Mouse (Mus musculus): ENCODE results near the gene Trim59. TPM values are rescaled to one million over a fixed set of nuclear protein-coding genes. Genes with fewer than 3 reads are reported as not detected.

The Trim59 gene
- polyA plus RNA-seq (2012; rRNA removed) (27.4 and 29.1 TPM in 2 replicates), polyA plus RNA-seq (2014; fragmentation: Nextera tagmentation; extraction: Ambion mirVana) (84.6 and 91.9 TPM in 2 replicates)

DNA sequence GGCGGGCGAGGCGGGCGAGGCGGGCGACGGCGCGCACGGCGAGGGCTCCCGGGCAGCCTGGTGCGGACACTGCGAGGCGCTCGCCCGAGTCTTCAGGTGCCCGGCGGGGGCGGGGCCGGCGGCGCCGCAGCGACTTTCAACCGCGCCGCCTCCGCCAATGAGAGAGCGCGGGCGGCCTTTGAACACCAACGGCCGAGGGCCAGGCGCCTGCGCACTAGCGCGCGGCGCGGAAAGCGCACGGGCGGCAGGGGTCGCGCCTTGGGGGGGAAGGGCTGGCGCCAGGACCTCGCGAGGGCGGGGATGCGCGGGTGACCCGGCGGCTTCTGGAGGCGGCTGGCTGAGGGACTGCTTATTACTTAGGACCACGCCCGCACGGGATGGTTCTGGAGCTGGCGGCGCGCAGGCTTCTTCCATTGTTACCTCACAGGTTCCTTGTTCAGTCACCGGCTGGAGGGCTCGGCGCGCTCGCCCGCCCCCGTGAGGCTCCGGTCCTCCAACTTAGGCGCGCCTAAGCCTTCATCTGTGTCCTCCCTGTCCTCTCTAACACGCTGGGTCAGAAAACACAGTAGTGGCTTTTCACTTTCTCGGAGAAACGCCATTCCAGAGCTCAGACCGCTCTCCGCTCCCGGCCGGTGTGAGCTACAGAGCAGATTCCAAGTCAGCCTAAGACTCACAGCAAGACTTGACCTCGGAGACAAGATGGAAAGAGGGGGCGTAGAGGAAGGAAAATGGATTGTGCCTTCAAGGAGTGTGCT is at the start of gene Trim59:
TSS of gene Trim59 (minus strand) at position 111 of the 755 bp plus-strand sequence.
- under 1% methylated on average over 32 of the region's 80 CpGs for WGBS
- peak; percentile 94 for DNase-seq (ENCODE audit: low spot score)
- TF ChIP-seq POLR2A (IDR thresholded peaks at IDR 0.05; ENCODE audit: borderline replicate concordance, extremely low read depth, insufficient read depth, insufficient read length): peak; percentile 85; the same call in 1 of the 2 replicates

DNA sequence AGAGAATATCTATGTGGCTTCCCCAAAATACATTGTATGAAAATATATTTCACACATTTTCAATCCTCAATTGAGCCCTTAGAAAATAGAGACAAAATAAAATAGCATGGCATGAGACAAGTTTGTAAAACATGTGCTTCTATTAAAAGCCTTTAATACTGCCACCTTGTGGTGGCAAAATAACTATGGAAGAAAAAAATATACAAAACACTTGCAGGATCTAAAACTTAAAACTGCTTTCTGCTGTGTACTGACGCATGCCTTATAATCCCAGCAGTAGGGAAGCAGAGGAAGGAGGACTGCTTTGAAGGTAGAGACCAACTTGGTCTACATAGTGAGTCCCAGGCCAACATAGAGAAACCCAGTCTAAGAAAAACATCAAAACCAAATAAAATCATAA is 19.4 kb upstream of the Trim59 start:
- WGBS: 46% methylated on average over 1 of the region's 1 CpGs
- DNase-seq (ENCODE audit: low spot score) (peak; percentile 55), ATAC-seq (ENCODE audit: low FRiP score, low read depth) (no peak)
- Histone ChIP-seq H3K9me3 (ENCODE audit: control insufficient read depth, low read length) (no peaks in the 10 kb centered on the region), H3K9ac (ENCODE audit: low read depth, low read length, severe bottlenecking) (no peak overlapping the region), H3K4me1 (ENCODE audit: control insufficient read depth, insufficient read depth, low read length) (no peaks in the 10 kb centered on the region), H3K4me3 (replicated peaks; ENCODE audit: low read length) (no peak overlapping the region), H3K4me2 (replicated peaks; ENCODE audit: low read depth, low read length, severe bottlenecking) (no peak overlapping the region), H3K27me3 (ENCODE audit: control insufficient read depth, insufficient read depth, low read length) (no peaks in the 10 kb centered on the region), H3K27ac (replicated peaks; ENCODE audit: low read depth, low read length) (no peak overlapping the region), H3K36me3 (ENCODE audit: control insufficient read depth, insufficient read depth, low read length) (0 out of 2 replicates have a peak, but pooled peaks cover 5% of the 10 kb centered on the region)
- no peak for TF ChIP-seq POLR2A (IDR thresholded peaks at IDR 0.05; ENCODE audit: borderline replicate concordance, extremely low read depth, insufficient read depth, insufficient read length)

More for the DNA sequence above, at the start of gene Trim59:
- Histone ChIP-seq H3K4me2 (replicated peaks; ENCODE audit: low read depth, low read length, severe bottlenecking) (peak within 1 kb of the TSS; percentile 80), H3K36me3 (ENCODE audit: control insufficient read depth, insufficient read depth, low read length) (no peaks in the 10 kb centered on the region), H3K27me3 (ENCODE audit: control insufficient read depth, insufficient read depth, low read length) (no peaks in the 10 kb centered on the region), H3K9me3 (ENCODE audit: control insufficient read depth, low read length) (no peaks in the 10 kb centered on the region), H3K4me1 (ENCODE audit: control insufficient read depth, insufficient read depth, low read length) (peaks cover 6% of the 10 kb centered on the region; the same call in 1 of the 2 replicates), H3K9ac (ENCODE audit: low read depth, low read length, severe bottlenecking) (peak within 1 kb of the TSS; percentile 90), H3K4me3 (replicated peaks; ENCODE audit: low read length) (peak within 1 kb of the TSS; percentile 85), H3K27ac (replicated peaks; ENCODE audit: low read depth, low read length) (peak within 1 kb of the TSS; percentile 90)
- ATAC-seq (ENCODE audit: low FRiP score, low read depth): peak; percentile 93

DNA sequence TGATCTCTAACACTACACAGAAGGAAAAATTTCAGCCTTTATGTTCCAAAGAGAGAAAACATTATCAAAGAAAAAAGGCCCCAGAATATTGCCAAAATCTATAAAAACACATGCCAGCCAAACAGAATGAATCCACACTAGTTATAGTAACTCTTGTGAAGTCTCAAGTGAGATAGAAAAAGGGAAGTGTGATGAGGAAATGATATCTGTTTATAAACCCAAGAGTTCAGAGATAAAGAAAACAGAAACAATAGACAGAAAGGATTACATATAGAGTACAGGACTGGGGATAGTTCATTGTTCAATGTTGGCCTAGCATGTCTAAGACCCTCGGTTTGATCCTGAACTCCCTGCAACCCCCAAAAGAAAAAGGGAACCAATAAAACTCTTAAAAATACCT is 18.2 kb upstream of the Trim59 start:
- H3K4me2 ChIP-seq (replicated peaks; ENCODE audit: low read depth, low read length, severe bottlenecking): no peak overlapping the region
- H3K9me3 ChIP-seq (ENCODE audit: control insufficient read depth, low read length): no peaks in the 10 kb centered on the region
- H3K27me3 ChIP-seq (ENCODE audit: control insufficient read depth, insufficient read depth, low read length): no peaks in the 10 kb centered on the region
- no peak for ATAC-seq (ENCODE audit: low FRiP score, low read depth)
- no peak overlapping the region for H3K4me3 ChIP-seq (replicated peaks; ENCODE audit: low read length)
- no peak overlapping the region for H3K27ac ChIP-seq (replicated peaks; ENCODE audit: low read depth, low read length)
- DNase-seq (ENCODE audit: low spot score): no peak
- no peaks in the 10 kb centered on the region for H3K4me1 ChIP-seq (ENCODE audit: control insufficient read depth, insufficient read depth, low read length)
- H3K9ac ChIP-seq (ENCODE audit: low read depth, low read length, severe bottlenecking): no peak overlapping the region
- TF ChIP-seq POLR2A (IDR thresholded peaks at IDR 0.05; ENCODE audit: borderline replicate concordance, extremely low read depth, insufficient read depth, insufficient read length): no peak
- 93% methylated on average over 1 of the region's 1 CpGs for WGBS
- H3K36me3 ChIP-seq (ENCODE audit: control insufficient read depth, insufficient read depth, low read length): no peaks in the 10 kb centered on the region

GRCm38 (mm10) chr3:69060672-69061071 is 16.1 kb upstream of the Trim59 start:
- ATAC-seq (ENCODE audit: low FRiP score, low read depth) (no peak), DNase-seq (ENCODE audit: low spot score) (no peak)
- no peak overlapping the region for H3K4me2 ChIP-seq (replicated peaks; ENCODE audit: low read depth, low read length, severe bottlenecking)
- TF ChIP-seq POLR2A (IDR thresholded peaks at IDR 0.05; ENCODE audit: borderline replicate concordance, extremely low read depth, insufficient read depth, insufficient read length): no peak
- H3K36me3 ChIP-seq (ENCODE audit: control insufficient read depth, insufficient read depth, low read length): no peaks in the 10 kb centered on the region
- no peaks in the 10 kb centered on the region for H3K9me3 ChIP-seq (ENCODE audit: control insufficient read depth, low read length)
- H3K4me1 ChIP-seq (ENCODE audit: control insufficient read depth, insufficient read depth, low read length): no peaks in the 10 kb centered on the region
- no peak overlapping the region for H3K9ac ChIP-seq (ENCODE audit: low read depth, low read length, severe bottlenecking)
- H3K4me3 ChIP-seq (replicated peaks; ENCODE audit: low read length): no peak overlapping the region
- H3K27ac ChIP-seq (replicated peaks; ENCODE audit: low read depth, low read length): no peak overlapping the region
- no peaks in the 10 kb centered on the region for H3K27me3 ChIP-seq (ENCODE audit: control insufficient read depth, insufficient read depth, low read length)
- 93% methylated on average over 4 of the region's 4 CpGs for WGBS

- Histone ChIP-seq H3K4me2 (replicated peaks; ENCODE audit: low read depth, low read length, severe bottlenecking) (no peak overlapping the region), H3K9me3 (ENCODE audit: control insufficient read depth, low read length) (no peaks in the 10 kb centered on the region), H3K27ac (replicated peaks; ENCODE audit: low read depth, low read length) (no peak overlapping the region), H3K36me3 (ENCODE audit: control insufficient read depth, insufficient read depth, low read length) (no peaks in the 10 kb centered on the region), H3K9ac (ENCODE audit: low read depth, low read length, severe bottlenecking) (no peak overlapping the region), H3K27me3 (ENCODE audit: control insufficient read depth, insufficient read depth, low read length) (no peaks in the 10 kb centered on the region), H3K4me1 (ENCODE audit: control insufficient read depth, insufficient read depth, low read length) (no peaks in the 10 kb centered on the region), H3K4me3 (replicated peaks; ENCODE audit: low read length) (no peak overlapping the region)
- ATAC-seq (ENCODE audit: low FRiP score, low read depth) (no peak), DNase-seq (ENCODE audit: low spot score) (no peak)
- no peak for TF ChIP-seq POLR2A (IDR thresholded peaks at IDR 0.05; ENCODE audit: borderline replicate concordance, extremely low read depth, insufficient read depth, insufficient read length)
- 90% methylated on average over 3 of the region's 3 CpGs for WGBS
Observed at GRCm38 (mm10) chr3:69055871-69056270, 11.3 kb upstream of the Trim59 start.

Data from limb, embryonic 14.5 days (tissue).